Comparison of ENCODE assay signal across 8 mouse cellular contexts in the genomic region with DNA sequence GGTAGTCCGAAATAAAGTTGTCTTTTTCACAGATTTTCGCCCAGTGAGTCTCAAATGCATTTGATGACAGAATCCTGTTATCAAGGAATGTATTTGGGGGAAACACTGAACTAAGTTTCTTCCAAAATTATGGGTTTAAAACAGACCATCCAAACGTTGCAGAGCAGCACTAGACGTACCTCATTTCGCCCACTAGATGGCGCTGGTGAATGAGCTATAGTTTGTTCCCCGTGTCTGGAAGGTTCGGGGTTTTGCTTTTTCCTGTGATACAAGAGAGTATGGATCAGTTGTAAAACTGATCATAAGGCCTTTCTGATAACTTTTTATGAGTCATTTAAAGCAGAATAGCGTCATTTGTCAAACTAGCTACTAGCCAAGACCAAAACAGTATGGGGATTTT.
DNase-seq lines count a peak whose midpoint lies in the region; ATAC-seq and TF ChIP-seq lines count a peak whose summit lies in the region.

No protein-coding gene starts in this region.

- H3K9ac ChIP-seq in heart, postnatal 0 days (replicated peaks; ENCODE audit: low read depth, low read length) = no peak overlapping the region
- no peak overlapping the region for H3K9ac ChIP-seq in limb, embryonic 12.5 days (replicated peaks)

- H3K9me3 ChIP-seq in heart, postnatal 0 days (replicated peaks; ENCODE audit: control insufficient read depth, low read length) = no peaks in the 10 kb centered on the region
- H3K9me3 ChIP-seq in limb, embryonic 12.5 days = 0 out of 2 replicates have a peak, but pooled peaks cover 4% of the 10 kb centered on the region

- peak; percentile 29 for DNase-seq in ovary, postnatal 10 days (ENCODE audit: low spot score)
- DNase-seq in ovary, adult 18-20 months (ENCODE audit: low spot score) = no peak
- DNase-seq in adrenal gland, postnatal 10 days = peak; percentile 70
- DNase-seq in embryo, embryonic 11 days = peak; percentile 82
- peak; percentile 45 for DNase-seq in heart, postnatal 0 days (ENCODE audit: low spot score)
- DNase-seq in retina, postnatal 1 day = peak; percentile 73
- no peak for DNase-seq in spleen, adult 12 weeks (ENCODE audit: low spot score)

- 2% methylated on average over 9 of the region's 9 CpGs for WGBS in heart, postnatal 0 days
- 4% methylated on average over 9 of the region's 9 CpGs for WGBS in limb, embryonic 12.5 days

- no peaks in the 10 kb centered on the region for H3K4me1 ChIP-seq in heart, postnatal 0 days (ENCODE audit: control insufficient read depth, insufficient read depth)
- H3K4me1 ChIP-seq in limb, embryonic 12.5 days (replicated peaks) = peaks cover 28% of the 10 kb centered on the region

- no peaks in the 10 kb centered on the region for H3K36me3 ChIP-seq in heart, postnatal 0 days (replicated peaks; ENCODE audit: control insufficient read depth, insufficient read depth, low read length)
- no peaks in the 10 kb centered on the region for H3K36me3 ChIP-seq in limb, embryonic 12.5 days

- no peak overlapping the region for H3K27ac ChIP-seq in heart, postnatal 0 days (ENCODE audit: low read depth)
- H3K27ac ChIP-seq in limb, embryonic 12.5 days = peak overlapping the region; percentile 36; the same call in 1 of the 2 replicates

- no peak for TF ChIP-seq EP300 in heart, postnatal 0 days (IDR thresholded peaks at IDR 0.05; ENCODE audit: low read depth)

- ATAC-seq in heart, postnatal 0 days (ENCODE audit: insufficient read depth, low read depth) = no peak
- ATAC-seq in limb, embryonic 12.5 days (ENCODE audit: insufficient number of reproducible peaks, insufficient read depth, low FRiP score, low TSS enrichment, low read depth) = no peak

- peak; percentile 82 for TF ChIP-seq CTCF in heart, postnatal 0 days (IDR thresholded peaks at IDR 0.05; ENCODE audit: low read depth)

- H3K27me3 ChIP-seq in heart, postnatal 0 days (ENCODE audit: control insufficient read depth, insufficient read depth, low read length) = no peaks in the 10 kb centered on the region
- 0 out of 2 replicates have a peak, but pooled peaks cover 5% of the 10 kb centered on the region for H3K27me3 ChIP-seq in limb, embryonic 12.5 days

- H3K4me2 ChIP-seq in heart, postnatal 0 days (ENCODE audit: low read depth, low read length) = no peak overlapping the region
- peak overlapping the region; percentile 34 for H3K4me2 ChIP-seq in limb, embryonic 12.5 days

- no peak overlapping the region for H3K4me3 ChIP-seq in heart, postnatal 0 days (ENCODE audit: low read depth, low read length)
- no peak overlapping the region for H3K4me3 ChIP-seq in limb, embryonic 12.5 days (replicated peaks)

Comparison
In these comparisons a context has a peak if more than half of its experiments do, and no peak if none do; other contexts are left out.
1. DNase-seq: peak in ovary, postnatal 10 days (single experiment), adrenal gland, postnatal 10 days (single experiment), embryo, embryonic 11 days (single experiment), heart, postnatal 0 days (single experiment) and retina, postnatal 1 day (single experiment); none in ovary, adult 18-20 months (single experiment) and spleen, adult 12 weeks (single experiment).